Mouse (Mus musculus): ENCODE data around the gene Slc25a33. TPM values are rescaled to one million over a fixed set of nuclear protein-coding genes. Genes with fewer than 3 reads are reported as not detected.

The Slc25a33 gene
- polyA plus RNA-seq, 1 experiment from 2014 or later = 31.8 TPM

DNA sequence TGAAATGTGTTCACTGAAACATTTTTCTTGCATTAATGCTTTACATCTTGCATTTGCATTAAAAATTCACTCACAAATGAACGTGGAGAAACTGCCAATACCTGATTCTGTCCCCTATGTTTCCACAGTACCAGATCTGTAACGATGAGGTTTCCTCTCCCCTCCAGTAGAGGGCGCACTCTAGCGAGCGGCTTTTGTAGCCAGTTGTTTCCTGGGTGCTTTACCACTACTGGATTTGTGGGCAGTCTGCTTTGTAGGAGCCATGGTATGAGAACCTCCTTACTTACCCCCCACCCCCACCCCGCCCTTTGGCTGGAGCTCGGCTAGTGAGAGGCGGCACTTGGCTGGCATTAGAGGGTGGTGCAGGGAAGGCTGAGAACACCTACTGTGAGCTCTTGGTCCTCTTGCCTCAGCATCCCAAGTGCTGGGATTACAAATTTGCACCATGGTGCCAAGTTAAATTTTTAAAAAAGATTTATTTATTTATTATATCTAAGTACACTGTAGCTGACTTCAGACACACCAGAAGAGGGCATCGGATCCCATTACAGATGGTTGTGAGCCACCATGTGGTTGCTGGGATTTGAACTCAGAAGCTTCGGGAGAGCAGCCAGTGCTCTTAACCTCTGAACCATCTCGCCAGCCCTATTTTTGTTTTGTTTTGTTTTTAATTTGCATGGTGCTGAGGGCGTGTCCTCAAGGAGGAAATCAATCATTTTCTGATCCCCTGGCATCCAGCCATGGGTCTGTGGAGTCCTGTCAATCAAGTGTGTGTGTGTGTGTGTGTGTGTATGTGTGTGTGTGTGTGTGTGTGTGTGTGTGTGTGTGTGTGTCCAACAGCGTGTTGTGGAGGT lies 19.3 kb upstream of the Slc25a33 start:
- Histone ChIP-seq H3K9me3 (no peaks in the 10 kb centered on the region), H3K4me2 (no peak overlapping the region), H3K36me3 (no peaks in the 10 kb centered on the region), H3K4me1 (replicated peaks) (peaks cover 31% of the 10 kb centered on the region), H3K4me3 (no peak overlapping the region), H3K27ac (replicated peaks) (no peak overlapping the region), H3K9ac (no peak overlapping the region), H3K27me3 (no peaks in the 10 kb centered on the region)
- 48% methylated on average over 13 of the region's 13 CpGs for WGBS
- ATAC-seq (ENCODE audit: low read depth) = no peak

DNA sequence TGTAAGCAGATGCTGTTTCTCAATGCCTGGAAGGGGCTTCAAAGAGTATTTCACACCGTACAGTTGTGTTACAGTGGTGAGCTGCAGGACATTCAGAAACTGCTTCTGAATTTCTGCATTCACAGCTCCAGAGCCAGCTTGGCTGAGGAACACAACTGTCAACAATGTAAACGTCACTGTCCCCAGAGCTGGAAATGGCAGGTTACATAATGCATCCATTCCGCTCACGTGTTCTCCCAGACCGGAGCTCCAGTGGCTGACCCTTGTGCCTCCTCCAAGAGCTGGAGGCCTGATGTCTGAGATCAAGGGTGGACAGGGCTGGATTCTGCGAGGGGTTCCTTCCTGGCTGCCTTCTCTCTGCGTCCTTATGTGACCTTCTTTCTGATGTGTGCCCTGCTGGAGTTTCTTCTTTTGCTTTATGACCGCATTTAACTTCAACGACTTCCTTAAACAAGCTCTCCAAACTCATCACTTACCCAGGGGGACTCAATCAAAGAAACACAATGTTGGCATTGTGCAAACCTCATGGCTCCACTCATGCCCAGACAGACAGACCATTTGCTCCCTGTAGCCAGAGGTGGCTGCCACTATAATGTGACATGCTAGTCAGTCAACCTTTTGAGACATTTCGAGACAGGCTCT lies 18.2 kb upstream of the Slc25a33 start:
- Histone ChIP-seq H3K4me3 (no peak overlapping the region), H3K9me3 (no peaks in the 10 kb centered on the region), H3K9ac (no peak overlapping the region), H3K27me3 (no peaks in the 10 kb centered on the region), H3K4me2 (no peak overlapping the region), H3K4me1 (replicated peaks) (peaks cover 28% of the 10 kb centered on the region), H3K36me3 (no peaks in the 10 kb centered on the region), H3K27ac (replicated peaks) (no peak overlapping the region)
- 54% methylated on average over 10 of the region's 10 CpGs for WGBS
- no peak for ATAC-seq (ENCODE audit: low read depth)

DNA sequence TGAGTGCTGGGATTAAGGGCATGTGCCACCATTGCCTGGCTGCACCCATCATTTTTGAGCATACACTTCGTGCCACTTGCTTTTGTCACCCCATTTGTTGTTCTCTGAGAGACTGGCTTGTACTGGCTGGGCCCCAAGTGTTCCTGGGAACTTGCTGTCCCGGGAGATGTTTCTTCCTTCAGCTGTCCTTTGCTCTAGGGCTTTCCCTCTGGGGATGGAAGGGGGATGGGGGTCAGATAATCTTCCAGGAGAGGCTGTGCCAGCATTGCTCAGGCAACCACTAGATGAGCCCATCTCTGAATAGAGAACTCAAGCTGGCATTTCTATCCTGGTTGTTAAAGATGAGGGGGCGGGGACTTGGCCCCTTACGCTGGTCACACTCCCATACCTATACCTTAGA lies 17.4 kb upstream of the Slc25a33 start:
- Histone ChIP-seq H3K9me3 (no peaks in the 10 kb centered on the region), H3K36me3 (no peaks in the 10 kb centered on the region), H3K27me3 (no peaks in the 10 kb centered on the region), H3K4me1 (replicated peaks) (peaks cover 28% of the 10 kb centered on the region), H3K4me2 (no peak overlapping the region), H3K4me3 (no peak overlapping the region), H3K9ac (no peak overlapping the region), H3K27ac (replicated peaks) (no peak overlapping the region)
- WGBS = 75% methylated on average over 4 of the region's 4 CpGs
- no peak for ATAC-seq (ENCODE audit: low read depth)

DNA sequence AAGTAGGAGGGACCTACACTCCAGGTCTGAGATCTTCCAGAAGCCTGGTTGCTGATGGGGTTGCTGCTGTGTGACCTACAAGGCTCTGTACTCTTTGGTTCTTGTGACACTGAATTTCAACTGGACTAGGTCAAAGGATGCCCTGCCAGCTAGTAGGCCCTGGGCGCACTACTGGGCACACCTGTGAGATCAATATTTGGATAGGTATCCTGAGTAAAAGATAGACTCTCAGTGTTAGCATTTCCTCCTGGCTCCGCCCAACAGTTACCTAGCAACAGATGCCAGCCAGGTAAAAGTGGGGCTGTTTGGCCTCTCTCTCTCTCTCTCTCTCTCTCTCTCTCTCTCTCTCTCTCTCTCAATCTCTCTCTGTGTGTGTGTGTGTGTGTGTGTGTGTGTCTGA lies 16.9 kb upstream of the Slc25a33 start:
- Histone ChIP-seq H3K27me3 (no peaks in the 10 kb centered on the region), H3K36me3 (no peaks in the 10 kb centered on the region), H3K9ac (no peak overlapping the region), H3K27ac (replicated peaks) (peak overlapping the region; percentile 68), H3K9me3 (no peaks in the 10 kb centered on the region), H3K4me1 (replicated peaks) (peaks cover 28% of the 10 kb centered on the region), H3K4me3 (no peak overlapping the region), H3K4me2 (no peak overlapping the region)
- WGBS = 90% methylated on average over 2 of the region's 2 CpGs
- ATAC-seq (ENCODE audit: low read depth) = no peak

DNA sequence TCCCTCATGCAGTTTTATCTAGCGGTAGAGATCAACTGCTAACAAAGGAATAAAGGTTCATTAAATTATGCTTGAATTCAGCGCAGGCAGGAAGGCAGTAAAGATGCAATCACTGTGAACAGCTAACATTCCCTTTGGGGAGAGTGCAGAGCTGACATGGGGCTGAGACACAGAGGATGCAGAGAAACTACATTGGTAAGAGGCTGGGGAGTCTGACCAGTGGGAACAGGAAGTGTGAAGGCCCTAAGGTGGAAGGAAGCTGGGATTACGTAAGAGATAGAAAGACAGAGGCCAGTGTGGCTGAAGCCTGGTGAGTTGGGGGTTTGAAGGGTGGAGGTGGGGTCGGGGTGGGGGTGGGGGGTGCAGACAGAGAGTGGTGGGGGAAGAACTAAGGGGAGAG lies 16.5 kb upstream of the Slc25a33 start:
- H3K4me3 ChIP-seq = no peak overlapping the region
- H3K9ac ChIP-seq = no peak overlapping the region
- WGBS = 68% methylated on average over 4 of the region's 4 CpGs
- H3K27ac ChIP-seq (replicated peaks) = peak overlapping the region; percentile 68
- H3K36me3 ChIP-seq = no peaks in the 10 kb centered on the region
- peak; percentile 41; the same call in 1 of the 2 replicates for ATAC-seq (ENCODE audit: low read depth)
- no peaks in the 10 kb centered on the region for H3K27me3 ChIP-seq
- H3K9me3 ChIP-seq = no peaks in the 10 kb centered on the region
- H3K4me2 ChIP-seq = no peak overlapping the region
- H3K4me1 ChIP-seq (replicated peaks) = peaks cover 28% of the 10 kb centered on the region

DNA sequence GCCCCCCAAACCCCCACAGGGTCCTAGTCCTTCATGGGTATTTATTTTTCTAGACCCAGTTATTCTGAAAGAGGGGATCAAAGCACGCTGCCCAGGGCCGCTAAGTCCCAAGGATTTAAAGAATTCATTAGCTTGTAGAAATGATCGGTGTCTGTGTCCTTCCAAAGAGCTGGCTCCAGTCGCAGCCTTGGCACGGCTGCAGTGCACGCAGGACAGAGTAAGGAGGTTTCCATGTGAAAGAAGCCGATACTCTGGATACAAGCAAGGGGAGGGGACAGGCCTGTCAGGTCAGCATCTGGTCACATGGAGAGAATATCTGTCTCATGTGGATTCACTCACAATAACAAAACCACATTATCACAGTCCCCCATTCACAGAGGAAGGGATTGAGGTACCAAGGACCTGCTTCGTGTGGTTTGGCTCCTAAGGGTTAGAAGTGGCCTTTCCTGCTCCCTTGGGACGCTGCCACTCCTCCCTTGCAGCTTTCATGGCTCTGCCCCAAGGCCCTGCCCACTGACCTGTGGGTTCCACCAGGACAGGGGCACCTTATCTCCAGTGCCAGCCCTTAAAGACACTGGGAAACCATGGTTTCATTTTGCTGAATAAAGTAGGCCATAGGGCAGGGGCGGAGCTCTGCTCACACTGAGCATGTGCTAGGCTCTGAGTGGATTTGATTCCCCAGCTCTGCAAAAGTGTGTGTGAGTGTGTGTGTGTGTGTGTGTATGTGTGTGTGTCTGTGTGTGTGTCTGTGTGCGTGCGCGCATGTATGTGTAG lies 15.5 kb upstream of the Slc25a33 start:
- Histone ChIP-seq H3K4me3 (no peak overlapping the region), H3K36me3 (no peaks in the 10 kb centered on the region), H3K4me1 (replicated peaks) (peaks cover 28% of the 10 kb centered on the region), H3K27ac (replicated peaks) (peak overlapping the region; percentile 68), H3K9me3 (no peaks in the 10 kb centered on the region), H3K27me3 (no peaks in the 10 kb centered on the region), H3K9ac (no peak overlapping the region), H3K4me2 (no peak overlapping the region)
- no peak for ATAC-seq (ENCODE audit: low read depth)
- WGBS = 81% methylated on average over 13 of the region's 13 CpGs

DNA sequence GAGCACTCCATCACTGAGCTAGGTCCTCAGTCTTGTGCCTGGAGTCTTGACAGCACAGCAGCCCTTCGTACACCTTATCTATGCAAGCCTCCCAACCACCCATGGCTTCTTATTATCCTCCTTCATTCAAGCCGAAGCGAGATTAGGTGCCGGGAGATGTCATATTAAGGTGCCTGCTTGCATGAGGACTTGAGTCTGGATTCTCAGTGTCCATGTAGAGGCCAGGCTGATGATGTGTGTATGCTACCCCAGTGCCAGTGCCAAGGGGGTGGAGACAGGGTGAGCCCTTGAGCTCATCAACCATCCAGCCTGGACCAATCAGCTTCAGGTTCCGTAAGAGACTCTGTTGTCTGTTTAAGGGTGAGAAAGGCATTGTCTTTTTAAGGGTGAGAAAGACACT lies 10.8 kb upstream of the Slc25a33 start:
- Histone ChIP-seq H3K4me2 (no peak overlapping the region), H3K27me3 (no peaks in the 10 kb centered on the region), H3K4me1 (replicated peaks) (peaks cover 8% of the 10 kb centered on the region), H3K9ac (no peak overlapping the region), H3K27ac (replicated peaks) (no peak overlapping the region), H3K4me3 (no peak overlapping the region), H3K36me3 (no peaks in the 10 kb centered on the region), H3K9me3 (no peaks in the 10 kb centered on the region)
- ATAC-seq (ENCODE audit: low read depth) = no peak
- WGBS = 93% methylated on average over 5 of the region's 5 CpGs

DNA sequence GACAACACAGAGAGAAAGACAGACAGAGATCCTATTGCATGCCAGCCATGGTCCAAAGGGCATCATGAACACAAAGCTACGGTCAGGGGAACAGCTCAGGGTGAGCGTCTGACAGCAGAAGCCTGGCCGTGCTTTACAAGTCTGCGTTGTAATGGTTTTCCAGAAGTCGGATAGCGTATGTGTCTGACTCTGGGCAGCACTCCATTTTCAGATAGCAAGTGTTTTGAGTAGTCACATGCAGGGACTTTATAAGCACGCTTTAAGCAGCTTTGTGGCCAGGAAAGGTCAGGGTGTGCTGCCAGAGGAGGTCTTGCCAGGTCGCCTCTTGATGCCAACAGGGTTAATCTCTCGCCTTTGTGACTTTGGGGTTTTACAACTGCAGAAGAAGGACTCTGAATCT lies 10.3 kb upstream of the Slc25a33 start:
- ATAC-seq (ENCODE audit: low read depth) = no peak
- H3K27ac ChIP-seq (replicated peaks) = no peak overlapping the region

DNA sequence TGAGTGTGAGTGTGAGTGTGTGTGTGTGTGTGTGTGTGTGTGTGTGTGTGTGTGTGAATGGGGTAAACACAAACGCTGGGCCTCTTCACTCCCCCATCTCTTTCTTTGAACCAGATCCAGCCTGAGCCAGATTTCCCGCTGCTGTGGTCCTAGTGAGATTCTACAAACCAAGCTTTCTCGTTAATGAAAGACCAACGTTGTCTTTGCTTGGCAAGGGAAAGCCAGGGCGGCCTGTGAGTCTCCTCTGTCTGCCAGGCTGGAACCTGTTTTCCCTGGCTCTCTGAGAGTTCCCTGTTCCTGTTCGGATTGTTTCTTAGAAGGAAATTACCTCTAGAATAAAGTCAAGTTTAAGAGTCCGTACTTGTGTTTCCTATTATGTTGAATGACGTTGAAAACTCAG lies 8.9 kb upstream of the Slc25a33 start:
- H3K27me3 ChIP-seq = no peaks in the 10 kb centered on the region
- H3K4me2 ChIP-seq = no peak overlapping the region
- no peak overlapping the region for H3K9ac ChIP-seq
- no peak overlapping the region for H3K4me3 ChIP-seq
- no peak for ATAC-seq (ENCODE audit: low read depth)
- H3K9me3 ChIP-seq = no peaks in the 10 kb centered on the region
- WGBS = 88% methylated on average over 8 of the region's 8 CpGs
- no peak overlapping the region for H3K27ac ChIP-seq (replicated peaks)
- no peaks in the 10 kb centered on the region for H3K4me1 ChIP-seq (replicated peaks)
- H3K36me3 ChIP-seq = no peaks in the 10 kb centered on the region

More for the DNA sequence above, 10.3 kb upstream of the Slc25a33 start:
- H3K4me2 ChIP-seq = no peak overlapping the region
- H3K9me3 ChIP-seq = no peaks in the 10 kb centered on the region
- H3K4me1 ChIP-seq (replicated peaks) = 0 out of 2 replicates have a peak, but pooled peaks cover 3% of the 10 kb centered on the region
- H3K27me3 ChIP-seq = no peaks in the 10 kb centered on the region
- H3K9ac ChIP-seq = no peak overlapping the region
- H3K36me3 ChIP-seq = no peaks in the 10 kb centered on the region
- no peak overlapping the region for H3K4me3 ChIP-seq
- 90% methylated on average over 9 of the region's 9 CpGs for WGBS

DNA sequence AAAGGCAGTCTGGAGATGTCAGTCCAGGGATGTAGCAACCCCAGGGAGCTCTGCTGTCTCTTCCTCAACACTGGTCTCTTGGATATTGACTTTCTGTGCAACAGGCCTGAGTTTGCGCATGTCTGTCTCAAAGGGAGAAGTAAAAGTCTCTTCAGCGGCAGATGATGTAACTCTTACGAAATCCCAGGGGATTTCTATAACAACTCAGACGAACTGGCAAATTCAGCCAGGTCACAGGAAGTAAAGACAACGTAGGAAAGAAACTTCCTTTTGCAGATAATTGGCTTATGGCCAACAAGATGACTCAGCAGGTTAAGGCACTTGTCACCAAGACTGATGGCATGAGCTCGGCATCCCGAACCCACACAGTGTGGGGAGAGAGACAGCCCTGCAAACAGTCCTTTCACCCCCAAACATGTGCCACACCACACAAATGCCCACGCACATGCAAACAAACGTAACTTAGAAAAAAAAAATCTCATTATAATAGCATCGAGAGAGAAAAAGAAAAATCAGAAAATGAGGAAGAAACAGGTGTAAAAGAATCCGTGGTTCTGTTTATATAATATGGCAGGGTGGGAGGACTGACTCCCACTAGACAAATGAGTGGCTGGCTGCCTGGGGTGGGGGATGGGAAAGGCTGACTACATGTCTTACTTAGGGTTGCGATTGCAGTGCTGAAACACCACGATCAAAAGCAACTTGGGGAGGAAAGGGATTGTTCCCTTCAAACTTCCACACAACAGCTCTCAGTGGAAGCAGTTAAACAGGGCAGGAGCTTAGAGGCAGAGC lies 6.7 kb upstream of the Slc25a33 start:
- Histone ChIP-seq H3K4me2 (no peak overlapping the region), H3K4me1 (replicated peaks) (0 out of 2 replicates have a peak, but pooled peaks cover 4% of the 10 kb centered on the region), H3K27me3 (peaks cover 4% of the 10 kb centered on the region; the same call in 1 of the 2 replicates), H3K9me3 (no peaks in the 10 kb centered on the region), H3K9ac (no peak overlapping the region), H3K4me3 (no peak overlapping the region), H3K36me3 (no peaks in the 10 kb centered on the region), H3K27ac (replicated peaks) (no peak overlapping the region)
- ATAC-seq (ENCODE audit: low read depth) = no peak
- WGBS = 75% methylated on average over 13 of the region's 13 CpGs

DNA sequence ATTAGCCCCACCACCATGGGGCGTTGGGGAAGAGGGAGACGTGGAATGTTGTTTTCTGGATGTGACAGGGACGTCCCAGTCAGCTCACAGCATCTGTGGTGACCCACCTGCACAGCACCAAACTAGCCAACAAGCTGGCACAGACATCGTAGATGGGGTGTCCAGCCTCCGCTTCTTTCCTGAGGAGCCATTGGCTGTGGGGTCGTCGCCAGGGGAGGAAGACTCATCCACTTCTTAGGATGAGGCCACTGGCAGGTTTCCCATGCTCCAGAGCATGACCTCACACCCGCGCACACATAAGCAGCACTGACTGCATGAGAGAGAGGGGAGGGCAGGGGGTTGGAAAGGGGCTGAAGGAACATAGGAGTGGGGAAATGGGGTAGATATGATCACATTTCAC lies 5.9 kb upstream of the Slc25a33 start:
- Histone ChIP-seq H3K27ac (replicated peaks) (no peak overlapping the region), H3K4me3 (no peak overlapping the region), H3K36me3 (no peaks in the 10 kb centered on the region), H3K4me2 (no peak overlapping the region), H3K9me3 (no peaks in the 10 kb centered on the region), H3K4me1 (replicated peaks) (peaks cover 8% of the 10 kb centered on the region; the same call in 1 of the 2 replicates), H3K9ac (no peak overlapping the region), H3K27me3 (peaks cover 4% of the 10 kb centered on the region; the same call in 1 of the 2 replicates)
- ATAC-seq (ENCODE audit: low read depth) = no peak
- 79% methylated on average over 9 of the region's 9 CpGs for WGBS
